Comparison of ENCODE assay signal across 11 mouse cellular contexts in the genomic region with DNA sequence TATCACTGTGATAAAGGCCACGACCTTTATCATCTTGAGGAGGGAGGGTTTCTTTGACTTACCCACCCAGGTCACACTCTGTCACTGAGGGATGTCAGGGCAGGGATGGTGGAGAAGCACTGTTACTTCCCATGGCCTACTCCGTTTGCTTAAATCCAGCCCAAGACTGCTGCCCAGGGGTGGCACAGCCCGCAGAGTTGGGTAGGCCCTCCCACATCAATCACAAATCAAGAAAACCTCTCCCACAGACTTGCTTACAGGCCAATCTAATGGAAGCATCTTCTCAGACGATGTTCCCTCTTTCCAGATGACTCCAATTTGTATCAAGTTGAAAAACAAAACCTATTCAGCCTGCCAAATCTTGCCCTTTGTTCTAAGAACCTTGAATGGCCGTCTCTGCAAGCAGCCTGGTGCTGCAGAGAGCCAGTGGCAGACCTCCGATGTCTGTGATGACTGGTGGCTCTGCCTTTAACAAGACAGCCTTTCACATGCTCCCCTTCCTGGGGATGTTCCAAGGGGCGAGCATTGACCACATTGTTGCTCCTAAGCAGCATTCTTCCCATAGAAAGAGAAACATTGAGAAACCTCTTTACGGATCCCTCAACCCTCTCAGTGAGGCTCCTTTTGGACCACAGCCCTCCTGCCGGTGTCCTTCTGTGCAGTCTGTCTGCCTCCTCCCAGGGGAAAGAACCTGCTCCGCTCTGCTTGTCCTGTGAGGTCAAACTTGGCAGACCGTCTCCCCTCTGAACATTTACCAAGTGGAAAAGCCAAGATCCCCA. TPM values are rescaled to one million over a fixed set of nuclear protein-coding genes. Genes with fewer than 3 reads are reported as not detected.
DNase-seq lines count a peak whose midpoint lies in the region; ATAC-seq lines count a peak whose summit lies in the region.
"Had no signal": no experiment of that assay in that cellular context is flagged by ENCODE, and none has a peak within 500 bp of the region (broad histone marks: within the 10 kb centered on the region; RNA-seq: fewer than 3 reads in every experiment).

No protein-coding gene starts in this region.

- peaks cover 7% of the 10 kb centered on the region for H3K36me3 ChIP-seq in hindbrain, embryonic 10.5 days
- H3K36me3 ChIP-seq in hindbrain, embryonic 12.5 days: no peaks in the 10 kb centered on the region
- H3K36me3 ChIP-seq in embryonic facial prominence, embryonic 14.5 days (ENCODE audit: control insufficient read depth, insufficient read depth, low read length): peaks cover 4% of the 10 kb centered on the region; the same call in 1 of the 2 replicates
- H3K36me3 ChIP-seq in neural tube, embryonic 14.5 days (ENCODE audit: control insufficient read depth, insufficient read depth, low read length): no peaks in the 10 kb centered on the region
- no peaks in the 10 kb centered on the region for H3K36me3 ChIP-seq in liver, embryonic 12.5 days
- H3K36me3 ChIP-seq: lung, embryonic 15.5 days had no signal

- no peak overlapping the region for H3K9ac ChIP-seq in hindbrain, embryonic 12.5 days
- H3K9ac ChIP-seq in embryonic facial prominence, embryonic 14.5 days (ENCODE audit: low read depth, low read length): no peak overlapping the region
- H3K9ac ChIP-seq in neural tube, embryonic 14.5 days (replicated peaks; ENCODE audit: low read depth, low read length): no peak overlapping the region
- no peak overlapping the region for H3K9ac ChIP-seq in liver, embryonic 12.5 days
- H3K9ac ChIP-seq: lung, embryonic 15.5 days had no signal

- peaks cover 13% of the 10 kb centered on the region for H3K4me1 ChIP-seq in hindbrain, embryonic 10.5 days (replicated peaks)
- no peaks in the 10 kb centered on the region; the same call in 1 of the 2 replicates for H3K4me1 ChIP-seq in hindbrain, embryonic 12.5 days
- H3K4me1 ChIP-seq in embryonic facial prominence, embryonic 14.5 days (ENCODE audit: control insufficient read depth, insufficient read depth, low read length): no peaks in the 10 kb centered on the region; the same call in 1 of the 2 replicates
- H3K4me1 ChIP-seq in neural tube, embryonic 14.5 days (ENCODE audit: control insufficient read depth, insufficient read depth, low read length): no peaks in the 10 kb centered on the region
- H3K4me1 ChIP-seq in liver, embryonic 12.5 days: no peaks in the 10 kb centered on the region

- no peak; the same call in 1 of the 2 replicates for ATAC-seq in hindbrain, embryonic 12.5 days (ENCODE audit: low FRiP score)
- no peak for ATAC-seq in embryonic facial prominence, embryonic 14.5 days (ENCODE audit: low read depth)
- peak; percentile 46; the same call in 1 of the 2 replicates for ATAC-seq in neural tube, embryonic 14.5 days (ENCODE audit: low read depth)
- no peak for ATAC-seq in liver, embryonic 12.5 days

- H3K4me3 ChIP-seq in hindbrain, embryonic 10.5 days: no peak overlapping the region
- H3K4me3 ChIP-seq in hindbrain, embryonic 12.5 days: no peak overlapping the region
- no peak overlapping the region for H3K4me3 ChIP-seq in embryonic facial prominence, embryonic 14.5 days (ENCODE audit: low read depth, low read length)
- no peak overlapping the region for H3K4me3 ChIP-seq in neural tube, embryonic 14.5 days (ENCODE audit: low read depth, low read length)
- H3K4me3 ChIP-seq in liver, embryonic 12.5 days: no peak overlapping the region
- H3K4me3 ChIP-seq: left cerebral cortex, adult 2 months; lung, embryonic 15.5 days had no signal

- H3K27me3 ChIP-seq in hindbrain, embryonic 10.5 days (ENCODE audit: insufficient read depth, poor library complexity, severe bottlenecking): no peaks in the 10 kb centered on the region
- H3K27me3 ChIP-seq in hindbrain, embryonic 12.5 days: no peaks in the 10 kb centered on the region
- no peaks in the 10 kb centered on the region for H3K27me3 ChIP-seq in embryonic facial prominence, embryonic 14.5 days (replicated peaks; ENCODE audit: control insufficient read depth, insufficient read depth, low read length)
- no peaks in the 10 kb centered on the region for H3K27me3 ChIP-seq in neural tube, embryonic 14.5 days (ENCODE audit: control insufficient read depth, insufficient read depth, low read length)
- H3K27me3 ChIP-seq in liver, embryonic 12.5 days (replicated peaks): 0 out of 2 replicates have a peak, but pooled peaks cover 4% of the 10 kb centered on the region
- H3K27me3 ChIP-seq: lung, embryonic 15.5 days had no signal

- H3K27ac ChIP-seq in hindbrain, embryonic 10.5 days: peak overlapping the region; percentile 59; the same call in 1 of the 2 replicates
- no peak overlapping the region for H3K27ac ChIP-seq in hindbrain, embryonic 12.5 days
- H3K27ac ChIP-seq in embryonic facial prominence, embryonic 14.5 days (replicated peaks; ENCODE audit: low read depth, low read length): no peak overlapping the region
- H3K27ac ChIP-seq in neural tube, embryonic 14.5 days (ENCODE audit: low read depth, low read length): no peak overlapping the region
- H3K27ac ChIP-seq in liver, embryonic 12.5 days: no peak overlapping the region
- H3K27ac ChIP-seq: left cerebral cortex, adult 2 months; lung, embryonic 15.5 days had no signal

- 34% methylated on average over 11 of the region's 11 CpGs for WGBS in hindbrain, embryonic 10.5 days
- 30% methylated on average over 11 of the region's 11 CpGs for WGBS in hindbrain, embryonic 12.5 days
- 53% methylated on average over 11 of the region's 11 CpGs for WGBS in embryonic facial prominence, embryonic 14.5 days
- WGBS in neural tube, embryonic 14.5 days: 37% methylated on average over 11 of the region's 11 CpGs
- WGBS in liver, embryonic 12.5 days (ENCODE audit: insufficient replicate concordance): 64% methylated on average over 11 of the region's 11 CpGs

- H3K4me2 ChIP-seq in hindbrain, embryonic 12.5 days (replicated peaks): no peak overlapping the region
- H3K4me2 ChIP-seq in embryonic facial prominence, embryonic 14.5 days (ENCODE audit: low read depth, low read length): no peak overlapping the region
- no peak overlapping the region for H3K4me2 ChIP-seq in neural tube, embryonic 14.5 days (ENCODE audit: low read depth, low read length)
- H3K4me2 ChIP-seq in liver, embryonic 12.5 days: no peak overlapping the region
- H3K4me2 ChIP-seq: lung, embryonic 15.5 days had no signal

- no peak for DNase-seq in hindbrain, embryonic 10.5 days (ENCODE audit: low spot score)
- DNase-seq in cerebellum, adult 9-10 months: peak; percentile 36
- peak; percentile 25 for DNase-seq in embryonic facial prominence, embryonic 14.5 days (ENCODE audit: low spot score)
- no peak for DNase-seq in right cerebral cortex, postnatal 25 days
- DNase-seq: kidney, adult 2 months had no signal

- H3K9me3 ChIP-seq in hindbrain, embryonic 10.5 days: no peaks in the 10 kb centered on the region
- H3K9me3 ChIP-seq in hindbrain, embryonic 12.5 days (replicated peaks): no peaks in the 10 kb centered on the region
- no peaks in the 10 kb centered on the region for H3K9me3 ChIP-seq in embryonic facial prominence, embryonic 14.5 days (ENCODE audit: control insufficient read depth, low read length)
- H3K9me3 ChIP-seq in neural tube, embryonic 14.5 days (ENCODE audit: control insufficient read depth, low read length): no peaks in the 10 kb centered on the region
- H3K9me3 ChIP-seq in liver, embryonic 12.5 days (replicated peaks): no peaks in the 10 kb centered on the region
- H3K9me3 ChIP-seq: lung, embryonic 15.5 days had no signal

RNA-seq across cellular contexts. Expression of gene Slc10a6, which starts 25.9 kb away (rescaled TPM):
- 0.15 and 0.25 TPM in 2 replicates for polyA plus RNA-seq in hindbrain, embryonic 10.5 days (2016; fragmentation: Nextera tagmentation; extraction: Ambion mirVana)
- 0.21 and 0.26 TPM in 2 replicates for polyA plus RNA-seq in hindbrain, embryonic 12.5 days (2016; fragmentation: Nextera tagmentation; extraction: Ambion mirVana)
- polyA plus RNA-seq in embryonic facial prominence, embryonic 14.5 days (2014; fragmentation: Nextera tagmentation; extraction: Ambion mirVana): 1.4 and 1.6 TPM in 2 replicates
- 0.33 and 0.40 TPM in 2 replicates for polyA plus RNA-seq in neural tube, embryonic 14.5 days (2014; fragmentation: Nextera tagmentation; extraction: Ambion mirVana)
- not detected in 2 replicates for polyA plus RNA-seq in liver, embryonic 12.5 days (2016; fragmentation: Nextera tagmentation; extraction: Ambion mirVana)

RNA-seq across cellular contexts. Expression of gene 1700016H13Rik, which starts 52.5 kb away (rescaled TPM):
- polyA plus RNA-seq in hindbrain, embryonic 10.5 days (2016; fragmentation: Nextera tagmentation; extraction: Ambion mirVana): 0.40 and 0.64 TPM in 2 replicates
- polyA plus RNA-seq in hindbrain, embryonic 12.5 days (2016; fragmentation: Nextera tagmentation; extraction: Ambion mirVana): 0.38 TPM in 1 of 2 replicates, not detected in the other
- polyA plus RNA-seq in embryonic facial prominence, embryonic 14.5 days (2014; fragmentation: Nextera tagmentation; extraction: Ambion mirVana): 0.24 TPM in 1 of 2 replicates, not detected in the other
- not detected in 2 replicates for polyA plus RNA-seq in neural tube, embryonic 14.5 days (2014; fragmentation: Nextera tagmentation; extraction: Ambion mirVana)
- not detected in 2 replicates for polyA plus RNA-seq in liver, embryonic 12.5 days (2016; fragmentation: Nextera tagmentation; extraction: Ambion mirVana)
- polyA plus RNA-seq: kidney, adult 2 months; small intestine, adult 2 months had no signal

Comparison
In these comparisons a context has a peak if more than half of its experiments do, and no peak if none do; other contexts are left out.
1. DNase-seq: peak in cerebellum, adult 9-10 months (single experiment) and embryonic facial prominence, embryonic 14.5 days (single experiment); none in hindbrain, embryonic 10.5 days (single experiment) and right cerebral cortex, postnatal 25 days (single experiment).